Mouse (Mus musculus): Measurements from ENCODE around the gene Krt2.

The Krt2 gene

GRCm38 (mm10) chr15:101772080-101772710 is 45.8 kb downstream of the Krt2 start:
- DNase-seq = no peak

DNA sequence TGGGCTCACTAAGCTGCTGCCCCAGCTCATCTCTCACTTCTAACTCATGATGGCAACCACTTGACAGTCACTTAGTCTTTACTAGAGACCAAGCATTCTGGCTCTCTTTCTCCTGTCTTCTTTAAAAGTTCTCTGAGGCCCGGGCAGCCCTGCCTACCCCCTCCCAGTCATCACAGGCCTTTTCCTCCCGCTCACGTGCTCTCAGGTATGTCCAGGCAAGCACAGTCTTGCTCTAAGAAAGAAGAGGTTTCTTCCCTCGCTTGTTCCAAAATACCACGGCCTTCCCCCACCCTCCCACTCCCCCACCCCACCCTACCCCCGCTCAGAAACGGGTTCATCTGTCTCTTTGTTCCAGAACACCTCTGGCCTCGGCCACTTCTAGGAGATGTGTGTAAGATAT is 47.7 kb downstream of the Krt2 start:
- no peak for DNase-seq
